Mouse (Mus musculus): Measurements from ENCODE around the gene Meis1.

The Meis1 gene

DNA sequence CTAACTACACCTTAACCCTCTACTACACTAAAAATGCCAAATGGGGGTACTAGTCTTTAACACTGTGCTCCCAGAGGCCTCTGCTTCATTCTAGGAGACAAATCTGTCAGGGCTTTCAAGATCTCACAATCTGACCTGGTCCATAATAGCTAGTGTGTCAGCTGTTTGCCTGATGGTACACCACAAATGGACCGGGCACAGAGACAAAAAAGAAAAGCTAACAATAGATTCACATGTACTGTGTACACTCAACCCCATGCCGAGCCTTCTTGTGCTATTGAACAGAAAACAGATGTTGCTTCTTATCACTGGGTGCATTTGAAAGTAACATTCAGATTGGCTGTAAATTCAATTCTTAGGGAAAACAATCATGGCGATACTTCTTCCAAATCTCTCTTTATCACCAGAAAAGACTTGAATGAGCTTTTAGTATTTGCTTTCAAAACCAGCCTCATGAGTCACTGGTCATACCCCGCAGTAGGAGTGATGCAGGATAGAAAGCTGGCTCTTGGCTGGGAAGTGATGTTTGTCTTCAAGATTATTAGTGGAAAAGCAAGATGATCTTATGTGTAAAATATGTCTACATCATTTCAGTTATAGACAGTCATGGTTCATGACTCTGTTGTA is 30.0 kb downstream of the Meis1 start:
- DNase-seq: no peak

GRCm38 (mm10) chr11:18983813-18984212 is 35.0 kb downstream of the Meis1 start:
- no peak for DNase-seq

GRCm38 (mm10) chr11:18983294-18983693 is 35.5 kb downstream of the Meis1 start:
- no peak for DNase-seq

GRCm38 (mm10) chr11:18982331-18982730 is 36.5 kb downstream of the Meis1 start:
- peak; percentile 65 for DNase-seq

- no peak for DNase-seq
Observed at GRCm38 (mm10) chr11:18981367-18981766, 37.4 kb downstream of the Meis1 start.

DNA sequence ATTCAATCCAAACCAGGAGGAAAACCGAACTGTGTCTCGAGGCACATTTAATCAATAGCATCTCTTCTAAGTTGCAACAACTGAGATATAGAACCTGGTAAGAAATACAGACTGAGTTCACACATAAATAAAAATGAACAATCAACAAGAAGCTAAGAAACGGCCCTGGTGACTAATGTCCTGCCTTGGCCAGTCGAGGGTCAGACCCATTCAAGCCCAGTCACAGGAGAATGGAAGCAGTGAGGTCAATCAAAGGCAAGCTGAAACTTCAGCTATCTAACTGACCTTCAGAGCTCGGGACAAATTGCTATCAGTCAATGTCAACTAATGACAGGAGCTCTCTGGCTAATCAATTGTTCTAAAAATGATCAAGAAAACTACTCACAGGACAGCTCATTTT is 38.2 kb downstream of the Meis1 start:
- DNase-seq: no peak

DNA sequence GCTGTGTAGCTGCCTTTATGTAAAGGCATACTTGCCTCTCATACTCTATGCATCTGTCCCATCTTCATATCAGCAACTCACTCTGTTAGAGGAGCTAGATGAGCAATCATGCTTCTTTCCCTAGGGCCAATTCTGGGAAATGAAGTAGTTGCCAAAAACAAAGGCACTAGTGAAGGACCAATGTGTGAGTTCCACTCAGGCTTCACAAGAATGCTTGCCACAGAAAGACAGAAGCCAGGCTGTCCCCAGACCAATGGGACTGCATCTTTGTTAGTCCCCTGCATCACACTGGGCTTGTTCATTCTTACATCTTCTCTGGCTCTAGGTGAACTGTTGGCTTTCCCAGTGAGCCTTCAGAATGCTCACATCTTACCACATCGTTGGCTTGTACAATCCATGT is 43.7 kb downstream of the Meis1 start:
- DNase-seq: no peak

DNA sequence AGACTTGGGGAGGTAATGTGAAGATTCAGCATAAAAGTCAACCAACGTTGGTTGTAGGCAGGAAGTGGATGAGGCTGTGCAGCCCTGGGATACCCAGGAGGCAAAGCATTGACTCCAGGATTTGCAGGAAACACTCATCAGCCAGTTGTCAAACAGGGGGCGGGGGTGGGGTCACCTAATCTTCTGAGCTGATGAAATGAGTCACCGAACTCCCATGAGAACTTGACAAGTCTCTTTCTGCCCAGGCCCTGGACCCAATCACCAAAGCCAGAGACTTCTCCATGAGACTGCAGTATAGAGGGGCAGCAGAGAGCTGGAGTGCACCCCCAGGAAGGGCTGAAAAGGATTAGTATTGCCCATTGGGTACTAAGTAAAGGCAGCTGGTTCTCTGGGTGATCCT is 45.0 kb downstream of the Meis1 start:
- no peak for DNase-seq

DNA sequence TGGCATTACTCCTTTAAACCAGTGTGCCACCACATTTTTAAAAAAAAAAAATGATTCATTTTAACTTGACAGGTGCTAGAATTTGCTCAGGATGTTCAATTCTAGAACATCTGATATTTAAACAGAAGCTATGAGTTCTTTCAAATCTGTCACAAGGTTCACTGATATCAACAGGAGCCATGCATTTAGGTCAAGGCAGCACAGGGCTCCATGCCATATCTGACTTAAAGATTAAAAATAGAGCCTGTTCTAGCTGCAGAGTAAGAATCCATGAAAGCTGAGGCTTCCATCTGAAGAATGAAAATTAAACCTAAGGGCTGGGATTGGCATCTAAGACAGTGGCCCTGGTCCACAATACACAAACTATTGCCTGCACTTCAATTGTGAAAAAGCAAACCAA is 45.8 kb downstream of the Meis1 start:
- DNase-seq: no peak

GRCm38 (mm10) chr11:18971551-18971950 is 47.2 kb downstream of the Meis1 start:
- DNase-seq: peak; percentile 35

DNA sequence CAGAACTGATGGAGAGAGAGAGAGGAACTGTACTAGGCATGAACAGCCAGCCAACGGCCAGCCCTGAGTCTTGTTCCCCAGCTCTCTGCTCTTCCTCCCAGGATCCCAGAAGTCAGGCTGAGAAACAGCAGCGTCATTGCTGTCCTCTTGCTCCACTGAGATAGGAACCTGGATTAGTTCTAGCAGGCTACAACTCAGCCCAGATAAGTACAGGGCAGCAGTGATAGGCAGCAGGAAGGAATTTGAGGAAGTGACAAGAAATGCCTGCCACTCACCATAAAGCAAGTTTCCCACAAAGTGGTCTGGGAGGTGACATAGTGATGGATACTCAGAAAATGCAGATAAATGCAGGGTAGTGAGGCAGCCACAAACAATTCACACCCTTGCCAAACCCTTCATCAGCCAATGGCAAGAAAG is 48.9 kb downstream of the Meis1 start:
- DNase-seq: no peak

DNA sequence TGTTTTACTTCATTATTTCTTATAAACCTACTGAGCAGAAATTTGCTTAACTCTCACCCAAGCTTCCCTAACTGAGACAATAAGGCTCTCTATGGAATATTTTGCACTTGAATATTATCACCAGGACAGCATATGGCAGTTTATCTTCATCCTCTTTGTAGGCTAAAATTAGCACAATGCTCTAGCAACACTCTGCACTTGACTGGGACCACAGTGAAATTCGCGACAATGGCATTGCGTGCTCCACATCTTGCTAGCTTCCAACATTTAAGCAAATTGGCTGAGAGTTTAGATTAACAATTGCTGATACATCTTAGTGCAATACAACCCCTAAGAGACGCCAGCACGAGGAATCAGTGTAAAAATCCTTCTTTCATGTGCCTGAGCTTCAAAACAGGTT is 54.4 kb downstream of the Meis1 start:
- DNase-seq: peak; percentile 51

DNA sequence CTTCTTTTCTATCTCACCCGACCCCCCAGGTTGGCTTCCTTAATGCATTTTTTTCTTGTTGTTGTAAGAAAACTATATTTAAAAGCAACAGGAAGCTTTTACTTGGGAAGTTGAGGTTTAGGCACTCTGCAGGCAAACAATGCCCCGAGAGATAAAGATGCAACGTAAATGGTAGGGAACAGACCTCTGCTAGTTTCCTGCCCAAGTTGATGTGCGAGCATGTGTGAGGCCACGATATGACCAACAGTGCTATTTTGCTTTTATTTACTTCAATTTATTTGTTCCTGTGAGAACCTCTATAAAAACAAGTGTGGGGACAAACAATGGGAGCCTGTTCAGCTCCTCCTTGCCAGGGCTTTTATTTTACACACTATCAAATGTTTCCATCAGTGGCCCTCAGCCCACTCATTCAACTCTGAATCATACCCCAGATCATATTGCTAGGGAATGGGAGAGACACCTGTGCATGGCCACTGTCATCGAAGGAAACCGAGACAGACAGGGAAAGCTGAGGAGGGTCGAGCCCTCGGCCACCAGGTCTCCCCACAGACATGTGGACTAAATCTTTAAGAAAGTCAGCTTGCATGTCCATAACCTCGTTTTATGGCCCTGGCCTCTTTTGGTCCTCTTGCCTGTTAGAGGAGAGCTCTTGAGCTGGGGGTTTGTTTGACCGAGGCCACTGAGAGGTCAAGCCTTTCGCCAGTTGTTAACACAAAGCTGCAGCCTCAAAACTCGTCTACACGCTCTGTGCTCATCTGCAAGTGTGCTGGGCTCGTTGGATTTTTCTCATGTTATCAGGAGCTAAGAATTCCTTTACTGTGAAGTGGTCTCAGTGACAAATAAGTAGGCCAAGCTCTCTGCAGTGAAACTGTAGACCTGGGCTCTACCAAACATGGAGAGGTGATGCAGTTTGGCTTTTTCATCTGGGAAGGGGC is 55.3 kb downstream of the Meis1 start:
- DNase-seq: peak; percentile 31

- no peak for DNase-seq
Observed at GRCm38 (mm10) chr11:18959465-18959864, 59.3 kb downstream of the Meis1 start.

GRCm38 (mm10) chr11:18957805-18958770 is 60.7 kb downstream of the Meis1 start:
- DNase-seq: peak; percentile 73

- DNase-seq: no peak
Observed at GRCm38 (mm10) chr11:18957097-18957804, 61.5 kb downstream of the Meis1 start.

DNA sequence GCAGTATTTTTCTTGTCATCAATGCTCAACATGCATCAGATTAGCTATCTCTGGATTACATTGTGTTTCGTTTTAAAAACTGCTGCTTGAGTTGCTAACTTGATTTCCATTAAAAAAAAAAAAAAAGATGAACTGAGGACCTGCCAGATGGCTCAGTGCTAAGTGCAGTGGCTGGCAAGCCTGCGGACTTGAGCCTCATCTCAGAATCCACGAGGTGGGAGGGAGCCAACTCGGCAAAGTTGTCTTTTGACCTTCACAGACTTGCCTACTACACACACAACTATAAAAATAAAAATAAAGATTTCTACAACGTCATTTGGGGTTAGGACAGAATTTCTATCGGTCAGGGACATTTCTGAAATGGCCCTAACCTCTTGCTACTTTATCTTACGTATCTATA is 62.8 kb downstream of the Meis1 start:
- DNase-seq: no peak

GRCm38 (mm10) chr11:18954852-18955251 is 63.9 kb downstream of the Meis1 start:
- peak; percentile 43 for DNase-seq

DNA sequence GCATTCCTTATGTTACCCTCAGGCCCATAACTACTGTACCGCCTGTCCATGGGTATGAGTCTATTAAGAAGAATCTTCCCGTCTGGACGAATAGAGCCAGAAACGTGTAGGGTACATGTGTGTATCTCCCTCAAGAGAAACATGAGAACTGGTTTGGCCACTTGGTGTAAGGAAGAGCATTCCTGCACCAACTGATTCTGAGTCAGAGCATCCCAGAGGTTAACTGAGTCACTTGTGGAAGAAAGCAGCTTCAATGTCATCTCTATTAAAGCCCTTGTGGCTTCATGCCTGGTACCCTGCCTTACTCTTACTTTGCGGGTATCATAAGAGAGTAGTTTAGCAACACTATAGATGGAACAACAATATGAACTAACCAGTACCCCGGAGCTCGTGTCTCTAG is 64.9 kb downstream of the Meis1 start:
- DNase-seq: no peak

- no peak for DNase-seq
Observed at GRCm38 (mm10) chr11:18948600-18949295, 70.0 kb downstream of the Meis1 start.

DNA sequence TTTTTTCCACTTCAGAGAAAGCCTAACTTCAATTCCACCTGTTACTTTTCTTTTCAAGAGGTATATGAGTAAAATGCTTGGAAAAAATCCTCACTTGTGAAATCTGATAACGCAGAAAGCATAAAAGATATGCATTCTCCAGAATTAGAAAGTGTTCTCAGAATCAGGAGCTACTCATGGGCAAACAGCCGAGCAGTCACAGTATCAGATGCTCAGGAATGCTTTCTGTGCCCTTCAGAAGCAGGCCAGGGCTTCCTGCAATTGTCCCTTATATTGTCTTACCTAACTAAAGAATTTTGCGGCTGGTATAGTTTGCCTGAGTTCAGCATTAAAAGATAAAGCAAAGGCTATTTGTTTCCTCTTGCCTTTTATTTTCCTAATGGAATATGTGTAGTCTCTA is 71.4 kb downstream of the Meis1 start:
- no peak for DNase-seq

DNA sequence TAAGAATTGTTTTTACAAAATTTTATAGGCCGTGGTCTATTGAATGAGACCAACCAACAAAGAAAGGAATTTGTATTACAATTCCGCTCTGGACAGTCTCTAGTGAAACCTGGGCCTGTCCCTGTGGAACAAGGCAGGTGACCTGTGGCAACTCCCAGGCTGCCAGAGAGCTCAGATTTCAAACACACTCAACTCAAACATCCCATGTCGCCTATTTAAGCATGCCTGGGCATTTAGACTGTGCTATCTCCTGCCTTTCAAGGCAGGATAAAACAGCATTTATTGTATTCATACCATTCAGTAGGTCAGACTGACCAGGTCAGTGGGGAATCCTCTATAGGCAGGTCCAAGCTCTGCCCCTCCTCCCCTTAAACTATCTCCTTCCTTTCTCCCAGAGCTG is 73.0 kb downstream of the Meis1 start:
- no peak for DNase-seq
